Mouse (Mus musculus) stomach, adult 2 months (tissue): ENCODE measurements around the gene Lmo3. TPM values are rescaled to one million over a fixed set of nuclear protein-coding genes. Genes with fewer than 3 reads are reported as not detected.

Source experiments
- polyA plus RNA-seq: library from polyadenylated mRNA; depleted of rRNA; stranded (reverse); fragments of >200 nt; gene quantifications from 2 replicates; pipeline ENCODE4 v1.2.3, GENCODE M21; 2012; rRNA removed

Lmo3 gene
- polyA plus RNA-seq, result not detected in 2 replicates

GRCm38 (mm10) chr6:138581734-138582505 is at the start of gene Lmo3:
TSS of gene Lmo3 (minus strand) at chr6:138581968.

Other genes starting within 250 kb of the Lmo3 start
- gene Igbp1b, start 76.6 kb upstream of the Lmo3 start, polyA plus RNA-seq, result not detected in 2 replicates